Mouse (Mus musculus): Measurements from ENCODE around the gene Pnkp.
A peak's percentile ranks its signal among the peaks of the same experiment; 100 is the strongest.
"Not testable (repeated sequence)": the region's sequence is repeated elsewhere in the genome, so short reads cannot be mapped to it uniquely, and the experiment has no call there.

Gene Pnkp

DNA sequence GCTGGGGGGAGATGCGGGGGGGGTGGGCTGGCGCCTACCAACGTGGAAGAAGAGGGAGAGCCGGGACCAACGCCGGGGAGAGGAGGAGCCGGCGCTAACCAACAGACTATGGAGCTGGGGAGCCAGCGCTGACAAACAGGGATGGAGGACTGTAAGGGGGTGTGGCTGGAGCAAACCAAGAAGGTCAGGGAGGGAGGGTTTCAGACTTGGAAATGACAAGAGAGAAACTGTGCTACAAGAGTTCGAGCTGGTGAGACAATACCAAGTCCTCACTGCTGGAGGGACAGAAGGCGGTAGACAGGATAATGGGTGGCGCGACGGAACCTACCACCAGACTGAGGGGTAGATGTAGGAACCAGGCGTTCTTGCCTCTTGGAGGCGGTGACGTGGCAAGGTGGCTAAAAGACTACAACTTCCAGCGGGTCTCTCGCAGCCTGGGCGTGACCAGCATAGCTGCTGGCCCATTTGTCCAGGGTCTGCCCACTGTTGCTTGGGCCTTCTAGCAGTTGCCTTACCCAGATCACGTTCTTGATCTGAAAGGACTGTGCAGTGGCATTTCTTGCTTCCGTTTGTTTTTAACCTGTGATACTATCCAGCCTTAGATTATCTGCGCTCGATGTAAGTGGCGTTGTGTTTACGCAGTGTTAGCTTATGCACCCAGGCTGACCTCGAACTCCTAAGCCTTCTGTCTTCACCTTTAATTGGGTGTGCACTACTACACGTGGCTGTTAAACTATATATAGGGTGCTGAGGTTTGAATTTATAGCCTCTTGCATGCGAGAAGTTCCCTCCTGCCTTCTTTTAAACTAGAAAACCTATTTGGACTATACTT lies 13.0 kb downstream of the Pnkp start, which contains the start of gene Ptov1:
TSS of gene Ptov1 (minus strand) at position 92 of the 832 bp plus-strand sequence.
- peak; percentile 96 for DNase-seq (ENCODE audit: low spot score)

DNA sequence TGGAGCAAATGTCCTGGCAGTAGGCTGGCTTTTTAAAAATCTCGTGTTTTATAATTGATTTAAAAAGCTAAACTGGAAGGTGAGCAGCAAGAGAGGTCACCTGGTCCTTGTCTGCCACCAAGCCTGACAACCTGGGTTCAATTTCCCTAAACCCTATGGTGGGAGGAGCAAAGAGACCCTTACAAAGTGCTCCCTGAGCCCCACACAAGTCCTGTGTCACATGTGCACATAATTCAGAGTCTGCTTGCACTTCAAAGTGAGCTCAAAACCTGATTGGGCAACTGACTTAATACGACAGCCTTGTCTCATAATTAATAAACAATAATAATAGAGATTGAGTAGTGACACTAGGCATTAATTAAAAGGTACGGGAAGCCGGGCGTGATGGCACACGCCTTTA lies 13.7 kb downstream of the Pnkp start:
- DNase-seq (ENCODE audit: low spot score): no peak

DNA sequence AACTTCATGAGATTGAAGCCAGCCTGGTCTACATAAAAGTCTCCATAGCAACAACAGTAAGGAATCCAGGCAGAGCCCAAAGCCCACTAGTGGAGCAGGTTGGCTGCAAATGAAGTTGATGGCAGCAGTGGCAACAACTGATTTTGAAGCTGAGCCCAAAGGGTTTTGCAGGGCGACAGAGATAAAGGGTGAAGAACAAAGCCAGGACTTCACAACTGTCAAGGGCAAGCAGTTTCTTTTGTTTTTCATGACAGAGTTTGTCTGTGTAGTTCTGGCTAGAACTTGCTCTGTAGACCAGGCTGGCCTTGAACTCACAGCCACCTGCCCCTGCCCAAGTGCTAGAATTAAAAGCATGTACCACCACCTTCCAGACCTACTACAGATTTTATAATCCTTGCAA lies 14.2 kb downstream of the Pnkp start:
- DNase-seq (ENCODE audit: low spot score): no peak

DNA sequence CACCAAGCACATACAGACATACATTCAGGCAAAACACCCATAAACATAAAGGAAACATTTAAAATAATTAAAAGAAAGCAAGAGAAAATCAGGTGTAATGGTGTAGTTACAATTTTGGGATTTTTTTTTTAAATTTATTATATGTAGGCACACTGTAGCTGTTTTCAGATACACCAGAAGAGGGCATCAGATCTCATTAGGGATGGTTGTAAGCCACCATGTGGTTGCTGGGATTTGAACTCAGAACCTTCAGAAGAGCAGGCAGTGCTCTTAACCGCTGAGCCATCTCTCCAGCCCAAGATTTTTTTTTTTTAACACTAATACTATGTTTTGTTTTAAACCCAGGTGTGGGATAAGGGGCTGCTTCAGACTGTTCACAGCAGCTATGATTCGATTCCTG lies 14.8 kb downstream of the Pnkp start:
- not testable (repeated sequence) for DNase-seq (ENCODE audit: low spot score)

DNA sequence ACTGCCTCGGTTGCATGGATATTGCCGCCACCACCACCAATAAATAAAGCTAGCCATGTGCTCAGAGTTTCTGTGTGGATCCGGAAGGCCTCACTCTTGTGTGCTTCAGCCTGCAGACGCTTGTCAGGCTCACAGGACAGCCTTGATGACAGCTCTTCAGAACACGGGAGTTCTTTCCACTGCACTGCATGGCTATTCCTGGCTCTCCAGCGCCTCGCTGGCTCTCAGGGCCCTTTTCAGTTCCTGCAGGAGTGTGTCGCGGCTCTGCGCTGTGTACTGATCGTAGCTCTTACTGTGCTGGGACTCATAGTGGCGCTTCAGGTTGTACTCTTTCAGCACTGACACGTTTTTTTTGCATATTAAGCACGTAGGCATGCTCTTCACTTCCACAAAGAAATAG lies 20.9 kb downstream of the Pnkp start:
- DNase-seq (ENCODE audit: low spot score): no peak

DNA sequence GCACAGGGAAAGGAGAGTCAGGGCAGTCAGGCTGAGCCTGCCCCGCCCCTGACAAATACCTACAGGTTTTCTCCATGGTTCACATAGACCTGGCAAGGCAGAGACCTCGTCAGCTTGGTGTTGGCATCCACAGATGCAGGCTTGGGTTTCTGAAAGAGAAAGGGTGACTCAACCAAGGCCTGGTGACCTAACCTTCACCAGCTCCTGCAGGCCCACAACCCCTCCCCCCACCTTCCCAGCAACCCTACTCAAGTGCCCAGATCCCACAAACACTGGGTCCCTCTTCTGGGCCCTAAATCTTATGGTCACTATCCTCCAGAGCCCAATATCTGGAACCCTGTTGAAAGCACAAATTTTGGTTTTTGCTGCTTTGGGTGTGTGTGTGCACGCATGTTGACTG lies 26.1 kb downstream of the Pnkp start:
- DNase-seq (ENCODE audit: low spot score): no peak

DNA sequence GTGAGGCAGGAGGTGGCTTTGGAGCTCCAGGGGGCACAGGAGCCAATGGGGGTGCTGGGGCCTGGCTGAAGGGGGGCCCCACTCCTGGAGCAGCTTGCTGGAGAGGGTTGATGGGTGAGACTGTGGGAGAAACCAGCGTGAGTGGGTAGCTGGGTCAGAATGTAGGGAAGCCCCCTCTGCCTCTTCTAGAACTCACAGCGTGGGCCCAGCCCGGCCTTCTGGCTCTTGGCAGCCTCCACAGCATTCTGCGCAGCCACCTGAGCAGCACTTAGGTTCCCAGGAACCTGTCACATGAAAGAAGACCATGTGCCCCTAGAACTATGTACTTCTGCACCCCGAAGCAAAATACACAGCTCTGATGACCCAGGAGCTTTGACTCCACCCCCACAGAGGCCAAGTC lies 27.7 kb downstream of the Pnkp start:
- no peak for DNase-seq (ENCODE audit: low spot score)

DNA sequence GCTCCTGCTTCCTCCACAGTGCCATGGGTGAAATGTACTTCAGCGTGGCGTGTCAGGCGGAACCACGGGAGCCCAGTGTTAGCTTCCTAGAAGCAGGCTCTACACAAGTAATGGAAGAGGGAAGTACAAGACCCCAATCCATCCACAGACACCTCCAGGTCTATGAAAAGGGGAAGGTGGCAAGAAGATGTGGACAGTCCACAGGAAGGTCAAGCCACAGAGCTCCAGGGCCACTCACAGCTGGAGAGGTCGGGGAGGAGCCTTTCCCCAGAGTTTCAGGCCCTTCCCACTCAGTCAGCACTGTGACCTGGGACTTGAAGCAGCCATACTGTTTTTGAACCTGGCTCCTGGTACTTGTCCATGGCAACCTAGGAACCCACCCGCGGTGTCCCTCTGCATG lies 30.0 kb downstream of the Pnkp start:
- DNase-seq (ENCODE audit: low spot score): no peak

DNA sequence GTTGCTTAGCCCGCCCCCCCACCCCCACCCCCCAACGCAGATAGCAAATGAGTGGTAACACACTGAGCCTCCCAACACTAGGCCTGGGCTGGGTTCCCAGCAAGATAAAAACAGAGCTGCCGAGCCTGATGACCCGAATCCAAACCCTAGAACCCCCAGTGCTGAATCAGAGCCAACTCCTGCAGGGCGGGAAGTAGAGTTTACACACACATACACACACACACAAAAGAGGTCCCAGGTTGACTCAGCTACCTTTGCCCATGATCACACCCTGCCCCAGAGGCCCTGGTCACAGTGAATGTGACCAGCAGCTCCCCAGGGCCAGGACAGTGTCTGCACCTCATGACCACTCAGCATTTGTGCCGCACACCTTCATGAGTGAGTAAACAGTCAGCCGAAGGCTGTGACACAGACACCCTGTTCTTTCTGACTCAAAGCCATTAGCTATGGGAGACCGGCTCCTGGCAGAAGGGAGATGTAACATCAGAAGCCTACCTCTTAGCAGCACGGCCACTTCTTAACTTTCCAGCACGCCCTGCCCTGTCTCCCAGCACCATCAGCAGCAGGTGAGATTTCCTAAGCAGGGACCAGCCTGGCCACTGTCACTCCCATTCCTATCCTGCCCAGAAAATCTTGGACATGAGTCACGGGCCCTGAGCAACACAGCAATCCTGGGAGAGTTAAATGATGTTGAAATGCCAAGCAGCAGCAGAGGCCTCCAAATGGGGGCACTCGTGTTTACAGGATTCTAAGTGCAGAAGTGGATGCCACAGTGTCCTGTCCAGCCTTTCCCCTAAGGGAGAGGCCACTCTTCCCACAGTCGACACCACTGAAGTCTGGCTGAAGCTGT lies 31.5 kb downstream of the Pnkp start:
- no peak for DNase-seq (ENCODE audit: low spot score)

DNA sequence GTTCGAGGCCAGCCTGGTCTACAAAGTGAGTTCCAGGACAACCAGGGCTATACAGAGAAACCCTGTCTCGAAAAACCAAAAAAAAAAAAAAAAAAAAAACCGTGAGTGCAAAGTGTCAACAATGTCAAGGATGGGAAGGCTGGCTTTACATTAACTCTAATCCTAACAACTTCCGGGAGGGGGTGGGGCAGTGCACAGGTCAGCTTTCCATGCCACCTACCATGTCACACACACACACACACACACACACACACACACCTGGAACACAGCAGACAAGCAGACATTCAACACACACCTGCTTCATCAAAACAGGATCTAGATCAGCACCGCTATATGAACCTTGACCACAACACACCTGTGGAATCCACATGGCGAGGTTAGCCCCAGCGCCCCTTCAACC lies 33.2 kb downstream of the Pnkp start:
- no peak for DNase-seq (ENCODE audit: low spot score)

DNA sequence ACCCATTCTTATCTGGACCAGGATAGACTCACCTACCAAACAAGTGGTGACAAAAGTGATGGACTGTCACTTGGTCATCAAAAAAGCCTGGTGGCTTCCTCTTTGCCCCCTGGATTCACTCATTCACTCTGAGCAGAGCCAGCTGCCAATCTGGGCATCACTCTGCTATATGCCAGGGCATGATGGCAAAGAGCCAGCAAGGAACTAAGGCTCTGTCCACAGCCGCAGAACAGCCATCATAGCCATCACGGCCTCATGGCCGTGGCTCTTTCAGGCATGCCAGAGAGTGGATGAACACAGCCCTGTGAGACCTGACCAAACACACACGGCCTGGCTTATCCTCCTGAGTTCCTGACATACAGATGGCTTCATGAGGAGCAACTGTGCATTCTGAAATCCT lies 33.8 kb downstream of the Pnkp start:
- DNase-seq (ENCODE audit: low spot score): no peak

DNA sequence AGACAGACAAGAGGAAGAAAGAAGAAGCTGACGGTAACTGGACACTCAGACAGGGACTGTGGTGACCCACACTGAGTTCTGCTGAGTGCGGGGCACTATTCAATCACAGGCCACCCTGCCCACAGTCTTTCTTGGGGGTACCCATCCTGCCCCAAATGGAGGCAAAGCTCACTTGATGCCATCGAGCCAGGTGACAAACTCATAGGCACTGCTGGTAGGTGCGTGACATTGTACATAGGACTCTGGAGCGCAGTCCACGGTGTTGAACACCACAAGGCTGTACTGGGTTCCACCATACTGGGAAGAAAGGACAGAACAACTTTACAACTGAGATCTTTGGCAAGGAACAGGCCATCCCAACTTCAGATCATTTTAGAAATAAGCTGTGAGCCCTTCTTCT lies 34.7 kb downstream of the Pnkp start:
- no peak for DNase-seq (ENCODE audit: low spot score)

DNA sequence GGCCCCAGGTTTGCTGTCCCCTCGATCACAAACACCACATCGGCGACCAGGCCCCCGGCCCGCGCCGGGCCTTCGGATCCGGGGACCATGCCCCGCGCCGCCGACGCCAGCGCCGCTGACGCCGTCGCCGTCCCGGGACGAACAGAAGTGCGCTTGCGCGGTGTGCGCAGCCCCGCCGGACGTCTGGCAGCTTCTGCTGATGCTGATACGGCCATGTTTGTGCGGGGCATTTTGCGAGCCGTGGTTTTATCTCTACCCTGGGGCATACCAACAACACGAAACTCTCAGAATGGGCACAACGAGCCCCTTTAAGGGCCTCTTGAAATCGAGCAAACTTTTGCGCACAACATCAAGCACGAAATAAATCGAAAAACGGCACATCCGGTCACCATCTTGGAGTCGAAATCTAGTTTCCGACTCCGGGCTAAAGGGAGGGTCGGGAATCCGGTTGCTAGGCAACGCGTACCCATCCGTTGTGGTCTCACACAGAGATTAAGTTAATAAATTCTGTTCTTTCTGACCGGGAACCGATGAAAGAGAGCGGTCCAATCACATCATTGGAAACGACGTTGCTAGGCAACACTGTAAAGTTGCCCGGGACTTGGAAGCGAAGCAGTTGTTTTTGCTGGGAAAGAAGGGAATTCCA lies 35.5 kb downstream of the Pnkp start, which contains the start of gene Med25:
TSS of gene Med25 (minus strand) at position 437 of the 646 bp plus-strand sequence.
- peak; percentile 97 for DNase-seq (ENCODE audit: low spot score)

DNA sequence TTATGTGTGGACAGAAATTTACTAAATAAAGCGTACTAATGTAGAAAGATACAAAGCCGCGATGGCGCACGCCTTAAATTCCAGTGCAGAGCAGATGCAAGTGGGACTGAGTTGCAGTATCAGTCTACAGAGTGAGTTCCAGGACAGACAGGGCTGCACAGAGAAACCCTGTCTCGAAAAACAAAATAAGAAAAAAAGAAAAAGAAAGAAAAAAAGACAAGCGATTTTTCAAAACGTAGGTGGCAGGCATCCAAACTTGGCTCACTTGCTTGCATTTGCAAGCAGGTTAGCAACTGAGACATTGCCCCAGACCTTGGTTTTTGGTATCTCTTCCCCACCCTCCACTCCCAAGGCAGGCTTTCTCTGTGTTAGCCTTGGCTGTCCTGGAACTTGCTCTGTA lies 36.3 kb downstream of the Pnkp start:
- no peak for DNase-seq (ENCODE audit: low spot score)

DNA sequence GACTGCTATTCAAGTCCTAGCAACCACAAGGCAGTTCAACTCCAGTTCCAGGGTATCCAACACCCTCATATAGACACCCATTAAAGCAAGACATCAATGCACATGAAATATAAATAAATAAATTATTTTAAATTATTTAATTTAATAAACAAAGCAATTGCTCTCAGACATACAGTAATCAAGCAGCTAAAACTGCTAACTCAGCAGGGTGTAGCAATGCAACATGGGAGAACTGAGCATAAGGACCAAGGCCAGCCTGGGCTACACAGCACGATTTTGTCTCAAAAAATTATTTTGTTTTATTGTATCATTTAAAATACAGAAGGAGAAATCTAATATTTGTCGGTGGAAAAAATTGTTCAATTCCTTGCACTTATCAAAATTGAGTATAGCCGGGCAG lies 37.2 kb downstream of the Pnkp start:
- DNase-seq (ENCODE audit: low spot score): no peak

DNA sequence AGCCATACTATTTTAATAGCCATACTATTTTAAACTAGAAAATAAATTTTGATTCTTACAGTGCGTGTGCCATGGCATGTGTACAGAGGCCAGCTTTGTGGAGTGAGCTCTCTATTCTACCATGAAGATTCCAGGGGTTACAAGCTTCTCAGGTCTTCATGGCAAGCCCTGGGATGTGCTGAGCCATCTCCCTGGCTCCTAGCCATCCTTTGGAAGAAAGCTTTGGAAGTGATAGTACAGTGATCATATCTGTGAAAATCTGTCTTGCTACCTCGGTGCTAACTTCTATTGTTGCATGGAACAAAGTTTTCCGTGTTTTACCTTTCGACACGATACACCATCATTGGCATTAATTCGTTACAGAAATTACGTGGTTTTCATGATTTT lies 38.3 kb downstream of the Pnkp start:
- no peak for DNase-seq (ENCODE audit: low spot score)

DNA sequence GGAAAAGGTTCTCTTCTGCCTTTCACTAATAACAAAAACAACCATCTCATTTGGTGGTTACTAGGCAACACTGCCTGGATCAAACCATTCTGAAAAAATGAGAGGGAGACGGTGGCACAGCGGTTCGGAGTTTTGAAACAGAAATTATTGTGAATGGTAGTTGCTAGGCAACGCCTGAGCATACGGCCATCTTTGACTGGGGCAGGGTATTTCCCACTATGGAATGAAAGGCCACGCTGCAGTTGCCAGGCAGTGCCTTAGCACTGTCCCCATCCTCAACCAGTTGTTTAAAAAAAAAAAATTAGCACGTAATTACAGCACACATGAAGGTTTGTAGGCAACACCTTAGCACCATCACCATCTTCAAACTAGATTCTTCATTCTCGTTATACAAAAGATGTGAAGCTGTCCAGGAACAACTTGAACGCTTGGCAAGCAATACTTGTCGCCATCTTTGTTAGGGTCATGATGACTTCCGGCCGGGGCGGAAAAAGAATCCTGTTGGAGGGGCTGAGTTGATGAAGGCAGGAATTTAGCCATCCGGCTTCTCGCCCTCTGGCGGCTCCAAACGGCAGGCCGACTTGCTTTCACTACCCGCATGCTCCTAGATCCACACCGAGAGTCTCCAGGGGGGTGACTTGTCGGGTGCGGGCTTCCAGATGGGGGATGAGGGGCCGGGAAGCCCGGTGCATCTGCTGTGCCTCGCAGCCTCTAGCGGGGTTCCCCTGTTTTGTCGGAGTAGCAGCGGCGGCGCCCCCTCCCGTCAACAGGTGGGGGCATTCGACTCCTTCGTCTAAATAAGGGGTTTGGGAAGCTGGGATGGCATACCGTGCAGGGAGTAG lies 38.9 kb downstream of the Pnkp start, which contains the start of gene Fuz:
TSS of gene Fuz (plus strand) at position 487 of the 842 bp plus-strand sequence.
- DNase-seq (ENCODE audit: low spot score): peak; percentile 96

DNA sequence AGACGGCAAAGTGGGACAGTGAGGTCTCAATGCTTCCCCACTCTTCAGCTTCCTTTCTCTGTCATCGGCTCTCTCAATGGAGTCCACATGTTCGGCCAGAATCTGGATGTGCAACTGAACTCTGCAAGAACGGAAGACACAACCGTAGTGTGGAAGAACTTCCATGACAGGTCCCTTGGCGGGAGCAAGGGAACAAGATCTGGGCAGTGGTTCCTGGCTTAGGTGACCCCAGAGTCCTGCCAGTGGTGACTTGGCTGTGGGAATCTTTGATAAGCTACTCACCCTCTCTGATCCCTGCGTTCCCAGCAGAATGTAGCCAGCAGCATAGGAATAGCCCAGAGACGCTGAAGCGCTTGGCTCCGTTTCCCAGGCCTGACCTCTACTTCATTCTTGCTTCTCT lies 39.6 kb downstream of the Pnkp start:
- DNase-seq (ENCODE audit: low spot score): peak; percentile 15

DNA sequence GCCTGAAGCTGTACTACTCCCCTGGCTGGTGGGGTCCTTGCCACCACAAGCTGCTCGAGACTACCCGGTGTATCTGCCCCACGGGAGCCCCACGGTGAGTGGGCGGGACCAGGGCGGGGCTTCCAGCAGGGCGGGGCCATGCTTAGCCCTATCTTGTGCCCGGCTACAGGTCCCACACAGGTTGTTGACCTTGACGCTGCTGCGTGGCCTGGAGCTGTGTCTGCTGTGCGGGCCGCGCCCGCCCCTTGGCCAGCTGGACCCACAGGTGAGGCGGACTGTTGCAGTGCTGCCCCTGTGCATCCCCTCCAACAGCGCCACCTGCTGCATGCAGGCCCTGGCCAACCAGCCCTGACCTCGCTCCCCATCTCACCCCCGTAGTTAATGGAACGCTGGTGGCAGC lies 41.7 kb downstream of the Pnkp start:
- no peak for DNase-seq (ENCODE audit: low spot score)

DNA sequence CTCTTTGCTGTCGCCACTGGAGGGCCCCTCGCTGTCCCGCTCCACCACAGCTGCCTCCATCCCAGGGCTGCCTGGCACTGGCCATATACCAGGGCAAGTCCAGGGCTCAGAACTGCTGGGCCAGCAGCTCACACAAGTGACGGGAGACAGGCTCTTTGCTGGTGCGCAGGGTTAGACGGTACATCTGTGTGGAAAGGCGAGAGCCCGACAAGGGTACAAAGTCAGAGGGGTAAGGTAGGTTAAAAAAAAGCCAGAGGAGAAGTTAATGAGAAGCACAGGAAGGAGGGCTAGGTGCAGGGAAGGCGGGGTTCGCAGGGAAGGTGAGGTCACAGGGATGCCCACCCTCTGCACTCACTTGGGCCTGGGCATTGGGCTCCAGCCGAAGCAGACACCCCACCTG lies 43.7 kb downstream of the Pnkp start:
- no peak for DNase-seq (ENCODE audit: low spot score)

DNA sequence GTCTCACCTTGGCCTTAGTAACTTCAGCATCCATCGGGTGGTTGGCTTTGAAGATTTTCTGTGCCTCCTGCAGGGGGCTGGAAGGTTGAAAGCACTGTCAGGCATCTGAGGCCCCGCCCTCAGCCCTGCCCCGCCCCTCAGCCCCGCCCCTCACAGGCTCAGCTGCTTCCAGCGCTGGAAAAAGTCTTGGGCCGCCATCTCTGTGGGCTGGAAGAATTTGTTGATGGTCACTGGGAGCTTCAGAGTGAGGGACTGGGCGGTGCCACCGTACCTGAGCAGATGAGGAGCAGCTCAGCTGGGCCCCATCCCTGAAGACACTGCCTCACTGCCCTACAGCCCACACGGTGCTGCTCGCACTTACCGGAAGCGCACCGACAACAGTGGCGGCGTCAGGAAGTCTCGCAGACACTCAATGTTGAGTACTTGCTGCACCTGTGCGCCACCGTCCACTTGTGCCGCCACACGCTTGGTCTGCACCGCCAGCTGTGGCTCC lies 44.3 kb downstream of the Pnkp start:
- peak; percentile 80 for DNase-seq (ENCODE audit: low spot score)

DNA sequence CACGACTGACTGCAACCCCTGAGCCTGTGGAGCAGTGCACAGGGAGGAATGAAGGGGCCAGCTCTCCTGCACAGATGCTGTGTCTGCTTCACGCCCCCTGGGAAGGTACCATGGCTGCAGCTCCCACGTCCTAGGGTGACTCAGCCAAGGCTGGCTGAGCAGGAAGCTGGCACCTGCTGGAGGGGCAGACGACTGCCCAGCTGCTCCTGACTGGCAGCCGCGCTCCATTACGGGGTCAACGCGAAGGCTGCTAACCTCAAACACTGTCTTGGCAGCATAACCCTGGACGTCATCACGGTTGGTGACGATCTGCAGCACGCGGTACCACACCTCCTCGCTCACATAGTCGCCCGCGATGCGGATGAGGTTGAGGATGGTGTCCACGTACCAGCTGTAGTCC lies 48.5 kb downstream of the Pnkp start:
- DNase-seq (ENCODE audit: low spot score): no peak
